Mouse (Mus musculus) CH12.LX (cell line): ENCODE data around the gene Ccdc57. TPM values are rescaled to one million over a fixed set of nuclear protein-coding genes. Genes with fewer than 3 reads are reported as not detected.
"Not testable (repeated sequence)": the region's sequence is repeated elsewhere in the genome, so short reads cannot be mapped to it uniquely, and the experiment has no call there.

Source experiments
- DNase-seq: peaks from one replicate; pipeline ENCODE4 v3.0.0-alpha.2; 2013; ENCODE audit errors: extremely low read depth
- H3K27ac ChIP-seq: 2 replicates; pipeline ENCODE4 v1.5.1; 2012; ENCODE audit warnings: low read depth, mild to moderate bottlenecking, control low read depth, moderate library complexity; ENCODE audit not compliant: insufficient read depth
- H3K27me3 ChIP-seq: replicated peaks from 2 replicates; pipeline ENCODE3; 2012; ENCODE audit warnings: inconsistent platforms
- H3K36me3 ChIP-seq, 2 experiments: replicated peaks in 1 of 2; 2 replicates each; pipeline versions ENCODE3 to v1.6.1; 2012; ENCODE audit warnings: inconsistent platforms in 1 of 2, low read length in 1 of 2, mild to moderate bottlenecking in 1 of 2, mixed read lengths in 1 of 2, moderate library complexity in 1 of 2; ENCODE audit not compliant: control insufficient read depth in 1 of 2, insufficient read depth in 1 of 2
- H3K4me1 ChIP-seq, 2 experiments: 2 replicates each; pipeline ENCODE4 v1.6.1; 2012; ENCODE audit warnings: inconsistent platforms in 1 of 2, moderate library complexity in 1 of 2; ENCODE audit not compliant: insufficient read depth in 2 of 2, control insufficient read depth in 1 of 2
- H3K4me2 ChIP-seq: 2 replicates; pipeline ENCODE4 v1.6.1; 2012; ENCODE audit warnings: low read depth, mild to moderate bottlenecking, control low read depth; ENCODE audit not compliant: poor library complexity, insufficient read depth, severe bottlenecking
- H3K4me3 ChIP-seq, 3 experiments: fragments of 150-350 bp in 1 of 3; sonication (generic) in 1 of 3; replicated peaks in 1 of 3; 2 replicates each; pipeline versions ENCODE3 to v1.5.1; 2011 to 2012; ENCODE audit warnings: low read depth in 2 of 3, low read length in 2 of 3, mild to moderate bottlenecking in 2 of 3, moderate library complexity in 2 of 3, control low read depth in 1 of 3, improper control_type of control experiment in 1 of 3, inconsistent platforms in 1 of 3, mixed read lengths in 1 of 3; ENCODE audit not compliant: poor library complexity in 1 of 3
- H3K79me2 ChIP-seq: replicated peaks from 2 replicates; pipeline ENCODE4 v1.6.1; 2012; ENCODE audit warnings: mild to moderate bottlenecking, moderate library complexity; ENCODE audit not compliant: control insufficient read depth, poor library complexity, insufficient read depth, severe bottlenecking; ENCODE audit errors: extremely low read depth
- H3K9ac ChIP-seq: 2 replicates; pipeline ENCODE4 v1.6.1; 2012; ENCODE audit warnings: low read depth, mild to moderate bottlenecking, control low read depth, moderate library complexity; ENCODE audit not compliant: insufficient read depth
- H3K9me3 ChIP-seq: replicated peaks from 2 replicates; pipeline ENCODE3; 2012; ENCODE audit warnings: low read length, inconsistent platforms, mixed read lengths
- BHLHE40 ChIP-seq: IDR thresholded peaks from 2 replicates; pipeline ENCODE4 v1.6.1; 2011; ENCODE audit warnings: mild to moderate bottlenecking, low read depth, low read length, improper control_type of control experiment
- CHD2 ChIP-seq: IDR thresholded peaks from 2 replicates; pipeline ENCODE4 v1.6.1; 2011; ENCODE audit warnings: low read length, improper control_type of control experiment
- CTCF ChIP-seq, 2 experiments: IDR thresholded peaks in 1 of 2; conservative IDR thresholded peaks in 1 of 2; 2 replicates each; pipeline ENCODE4 v1.5.1; 2011 to 2012; ENCODE audit warnings: low read depth in 2 of 2, low read length in 2 of 2, improper control_type of control experiment in 1 of 2, inconsistent platforms in 1 of 2, mild to moderate bottlenecking in 1 of 2, moderate library complexity in 1 of 2
- HCFC1 ChIP-seq: IDR thresholded peaks from 2 replicates; pipeline ENCODE4 v1.6.1; 2012; ENCODE audit warnings: low read depth, mild to moderate bottlenecking, inconsistent platforms, low read length, improper control_type of control experiment
- IRF4 ChIP-seq: IDR thresholded peaks from 2 replicates; pipeline ENCODE4 v1.6.1; 2014; ENCODE audit warnings: low read depth, mild to moderate bottlenecking, inconsistent platforms, low read length, improper control_type of control experiment
- JUN ChIP-seq: IDR thresholded peaks from 2 replicates; pipeline ENCODE4 v1.6.1; 2011; ENCODE audit warnings: low read depth, mild to moderate bottlenecking, low read length, improper control_type of control experiment, moderate library complexity; ENCODE audit not compliant: insufficient read depth
- MAFK ChIP-seq: IDR thresholded peaks from 2 replicates; pipeline ENCODE4 v1.6.1; 2011; ENCODE audit warnings: low read length, improper control_type of control experiment; ENCODE audit not compliant: insufficient replicate concordance
- MAX ChIP-seq: IDR thresholded peaks from 2 replicates; pipeline ENCODE4 v1.6.1; 2011; ENCODE audit warnings: low read length, improper control_type of control experiment
- MXI1 ChIP-seq: IDR thresholded peaks from 2 replicates; pipeline ENCODE4 v1.6.1; 2011; ENCODE audit warnings: mild to moderate bottlenecking, low read depth, low read length, improper control_type of control experiment
- POLR2A ChIP-seq: IDR thresholded peaks from 2 replicates; pipeline ENCODE4 v1.6.1; 2011; ENCODE audit warnings: low read depth, mild to moderate bottlenecking, improper control_type of control experiment, low read length
- SIN3A ChIP-seq: IDR thresholded peaks from 2 replicates; pipeline ENCODE4 v1.6.1; 2012; ENCODE audit warnings: low read length, improper control_type of control experiment, inconsistent platforms
- TCF12 ChIP-seq: IDR thresholded peaks from 2 replicates; pipeline ENCODE4 v1.6.1; 2014; ENCODE audit warnings: low read depth, mild to moderate bottlenecking, inconsistent platforms, low read length, improper control_type of control experiment
- ZKSCAN1 ChIP-seq: IDR thresholded peaks from 2 replicates; pipeline ENCODE4 v1.6.1; 2012; ENCODE audit warnings: low read depth, inconsistent platforms, low read length, improper control_type of control experiment, borderline replicate concordance
- dilution Hi-C: fragments of 300-500 bp; cut with MboI; formaldehyde crosslinking; loops from 2 replicates; pipeline ENCODE4 v1.14.3; 2020; ENCODE audit warnings: low sequenced_read_pairs; ENCODE audit not compliant: extremely low pct_unique_long_range_greater_than_20kb, extremely low pct_ligation_motif_present
- in situ Hi-C: fragments of 300-500 bp; cut with MboI; formaldehyde crosslinking; loops from 3 replicates; pipeline ENCODE4 v1.14.3; 2019; ENCODE audit warnings: low sequenced_read_pairs, low pct_ligation_motif_present, low pct_unique_long_range_greater_than_20kb, mixed read lengths
- polyA plus RNA-seq: library from polyadenylated mRNA; unstranded; fragments of >175 nt; gene quantifications from 2 replicates; pipeline ENCODE4 v1.2.1, GENCODE M21; 2012; ENCODE audit warnings: low read depth; ENCODE audit not compliant: insufficient read length
- total RNA-seq, 2 experiments: library from RNA; depleted of rRNA; stranded (reverse); fragments of 300-350 nt in 1 of 2; fragments of >200 nt in 1 of 2; gene quantifications; 2 replicates each; pipeline ENCODE4 v1.2.3; 2012 to 2014

Gene Ccdc57
- total and polyA plus RNA-seq, 3 experiments, result 2.3 to 6.0 (median 5.4) TPM

DNA sequence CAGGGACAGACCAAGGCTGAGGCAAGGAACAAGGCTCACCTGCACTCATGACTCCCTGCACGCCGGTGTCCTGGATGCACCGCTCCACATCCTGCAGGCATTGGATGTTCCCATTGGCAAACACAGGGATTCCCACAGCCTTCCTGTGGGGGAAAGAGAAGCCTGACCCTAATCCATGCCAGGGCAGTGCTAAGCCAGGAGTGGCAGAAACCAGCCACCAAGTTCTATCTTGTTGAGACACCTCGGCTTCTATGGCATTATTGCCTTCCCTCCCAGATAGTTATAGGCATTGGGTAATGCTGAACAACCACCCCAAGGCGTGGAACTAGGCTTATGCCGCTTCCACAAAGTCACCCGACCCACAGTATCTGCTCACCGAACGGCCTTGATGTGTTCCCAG, 140.0 kb downstream of the Ccdc57 start:
- H3K4me3 ChIP-seq, result no peak overlapping the region
- peaks cover 19% of the 10 kb centered on the region for H3K79me2 ChIP-seq
- dilution Hi-C loops (no loop called here), in situ Hi-C loops (no loop called here)
- TF ChIP-seq MXI1 (no peak), BHLHE40 (no peak), JUN (no peak), ZKSCAN1 (no peak), CHD2 (no peak), MAFK (no peak), MAX (no peak), IRF4 (no peak)
- H3K36me3 ChIP-seq, result peaks cover 65 to 74% of the 10 kb centered on the region in 2 experiments
- H3K27me3 ChIP-seq, result no peaks in the 10 kb centered on the region
- no peak overlapping the region for H3K27ac ChIP-seq
- H3K9ac ChIP-seq, result no peak overlapping the region
- no peaks in the 10 kb centered on the region for H3K9me3 ChIP-seq
- DNase-seq, result no peak
- no peak overlapping the region for H3K4me2 ChIP-seq
- peaks cover 9 to 26% of the 10 kb centered on the region in 2 experiments for H3K4me1 ChIP-seq

DNA sequence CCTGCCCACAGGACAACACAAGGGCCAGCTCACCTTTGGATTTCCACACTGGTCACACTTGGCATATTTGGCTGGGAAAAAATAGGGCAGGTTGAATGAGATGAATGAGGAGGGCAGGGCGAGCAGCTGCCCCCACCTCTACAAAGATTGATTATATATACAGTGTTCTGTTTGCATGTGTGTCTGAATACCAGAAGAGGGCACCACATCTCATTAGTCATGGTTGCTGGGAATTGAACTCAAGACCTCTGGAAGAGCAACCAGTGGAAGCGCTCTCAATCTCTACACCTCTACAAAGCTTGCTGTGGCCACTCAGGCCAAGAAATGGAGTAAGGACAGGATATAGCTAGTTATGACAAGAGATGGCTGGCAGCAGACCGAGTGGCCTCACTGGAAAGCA, 142.9 kb downstream of the Ccdc57 start:
- Histone ChIP-seq H3K36me3 (peaks cover 85 to 95% of the 10 kb centered on the region in 2 experiments), H3K4me2 (no peak overlapping the region), H3K9me3 (no peaks in the 10 kb centered on the region), H3K79me2 (peaks cover 17% of the 10 kb centered on the region), H3K27me3 (no peaks in the 10 kb centered on the region), H3K4me1 (peaks cover 10 to 32% of the 10 kb centered on the region in 2 experiments), H3K4me3 (no peak overlapping the region), H3K27ac (no peak overlapping the region), H3K9ac (no peak overlapping the region)
- no peak for TF ChIP-seq JUN
- no peak for TF ChIP-seq SIN3A
- peak; percentile 4; the same call in 1 of the 2 replicates for TF ChIP-seq POLR2A
- TF ChIP-seq CTCF (conservative IDR thresholded peaks at IDR 0.05 in 1 of 2, IDR thresholded peaks at IDR 0.05 in 1 of 2; ENCODE audit: low read depth in 2 of 2, low read length in 2 of 2), result peak in 1 of 2 experiments; percentile 28; a peak in 2 of 4 replicates
- no peak for DNase-seq
- dilution Hi-C loops, result no loop called here
- in situ Hi-C loops, result no loop called here

DNA sequence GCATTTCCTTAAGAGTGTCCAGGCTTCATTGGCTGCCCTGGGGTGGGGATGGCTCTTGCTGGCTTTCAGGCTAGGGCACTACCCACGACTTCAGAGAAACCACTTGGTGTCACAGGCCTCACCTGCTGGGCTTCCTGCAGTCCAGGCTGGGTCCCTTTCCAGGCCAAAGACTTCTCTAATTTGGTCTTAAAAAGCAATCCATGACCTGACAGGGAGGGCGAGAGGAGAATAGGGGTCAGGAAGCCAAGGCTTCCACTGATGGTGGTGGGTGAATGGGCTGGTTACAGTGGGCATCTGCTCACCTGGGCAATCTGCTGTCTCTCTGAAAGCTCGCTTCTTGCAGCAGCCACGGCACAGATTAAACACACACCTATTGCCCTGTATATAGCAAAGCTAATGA, 143.3 kb downstream of the Ccdc57 start:
- TF ChIP-seq POLR2A (0 out of 2 replicates have a peak, but pooled peaks have one; percentile 28), HCFC1 (no peak), TCF12 (no peak)
- TF ChIP-seq, all 38 proteins: peak for 1
- no peaks in the 10 kb centered on the region for H3K27me3 ChIP-seq
- no peaks in the 10 kb centered on the region for H3K9me3 ChIP-seq
- DNase-seq, result no peak
- H3K9ac ChIP-seq, result no peak overlapping the region
- no peak overlapping the region for H3K4me2 ChIP-seq
- H3K79me2 ChIP-seq, result peaks cover 14% of the 10 kb centered on the region
- no peak overlapping the region for H3K4me3 ChIP-seq
- peaks cover 7 to 28% of the 10 kb centered on the region in 2 experiments; a peak in 3 of 4 replicates for H3K4me1 ChIP-seq
- H3K27ac ChIP-seq, result no peak overlapping the region
- in situ Hi-C loops (no loop called here), dilution Hi-C loops (no loop called here)
- peaks cover 85 to 90% of the 10 kb centered on the region in 2 experiments for H3K36me3 ChIP-seq

DNA sequence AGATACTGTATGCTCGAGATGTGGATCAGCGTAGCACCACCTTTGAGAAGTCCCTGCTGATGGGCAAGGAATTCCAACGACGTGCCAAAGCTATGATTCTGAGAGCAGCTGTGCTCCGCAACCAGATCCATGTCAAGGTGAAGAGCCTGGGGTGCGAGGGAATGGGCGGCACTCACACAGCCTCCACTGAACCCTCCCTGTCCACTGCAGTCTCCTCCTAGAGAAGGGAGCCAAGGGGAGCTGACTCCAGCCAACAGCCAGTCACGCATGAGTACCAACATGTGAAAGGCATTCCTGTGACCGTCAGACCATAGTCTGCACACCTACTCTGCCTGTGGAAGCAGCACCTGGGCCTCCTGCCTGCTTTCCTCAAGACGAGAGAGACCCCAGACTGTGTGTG, 144.2 kb downstream of the Ccdc57 start:
- Histone ChIP-seq H3K79me2 (peaks cover 13% of the 10 kb centered on the region), H3K4me1 (peaks cover 7 to 25% of the 10 kb centered on the region in 2 experiments), H3K36me3 (peaks cover 77 to 81% of the 10 kb centered on the region in 2 experiments)
- in situ Hi-C loops, H3K27me3 ChIP-seq, H3K9ac ChIP-seq, H3K4me2 ChIP-seq, H3K9me3 ChIP-seq, H3K27ac ChIP-seq, DNase-seq, dilution Hi-C loops, H3K4me3 ChIP-seq: not testable (repeated sequence)
